Mouse (Mus musculus) ES-E14 (cell line): ENCODE data around the gene Cd4. TPM values are rescaled to one million over a fixed set of nuclear protein-coding genes. Genes with fewer than 3 reads are reported as not detected.

Experiments
- DNase-seq: peaks from one replicate; pipeline ENCODE4 v3.0.0-alpha.2; 2013; ENCODE audit warnings: low read depth, low spot score
- H3K27ac ChIP-seq: 2 replicates; pipeline ENCODE4 v1.5.1; 2012; ENCODE audit warnings: low read depth, mild to moderate bottlenecking, low read length, moderate library complexity, mixed read lengths; ENCODE audit not compliant: poor library complexity, insufficient read depth, severe bottlenecking
- H3K36me3 ChIP-seq: 2 replicates; pipeline ENCODE4 v1.6.1; 2012; ENCODE audit warnings: mild to moderate bottlenecking, low read length, moderate library complexity, mixed read lengths; ENCODE audit not compliant: control insufficient read depth, poor library complexity, insufficient read depth, severe bottlenecking
- H3K4me1 ChIP-seq, 2 experiments: fragments of 150-350 bp in 1 of 2; sonication (generic) in 1 of 2; 2 replicates each; pipeline ENCODE4 v1.6.1; 2012; ENCODE audit warnings: low read length in 2 of 2, mild to moderate bottlenecking in 1 of 2, mixed read lengths in 1 of 2; ENCODE audit not compliant: control insufficient read depth in 2 of 2, insufficient read depth in 2 of 2, poor library complexity in 1 of 2
- H3K4me3 ChIP-seq, 2 experiments: fragments of 150-350 bp in 1 of 2; sonication (generic) in 1 of 2; 2 replicates each; pipeline ENCODE4 v1.5.1; 2012; ENCODE audit warnings: low read length in 2 of 2, low read depth in 1 of 2, mild to moderate bottlenecking in 1 of 2, mixed read lengths in 1 of 2; ENCODE audit not compliant: insufficient read depth in 1 of 2, poor library complexity in 1 of 2, severe bottlenecking in 1 of 2
- H3K9ac ChIP-seq: 2 replicates; pipeline ENCODE4 v1.6.1; 2012; ENCODE audit warnings: low read depth, mild to moderate bottlenecking, low read length, mixed read lengths; ENCODE audit not compliant: poor library complexity, insufficient read depth, severe bottlenecking
- H3K9me3 ChIP-seq: fragments of 150-350 bp; sonication (generic); 2 replicates; pipeline ENCODE4 v1.6.1; 2012; ENCODE audit warnings: low read depth, mild to moderate bottlenecking, low read length; ENCODE audit not compliant: control insufficient read depth, insufficient read depth
- CHD2 ChIP-seq: IDR thresholded peaks from 2 replicates; pipeline ENCODE4 v1.6.1; 2014; ENCODE audit warnings: mild to moderate bottlenecking, low read depth, low read length, inconsistent platforms
- HCFC1 ChIP-seq: IDR thresholded peaks from 2 replicates; pipeline ENCODE4 v1.6.1; 2012; ENCODE audit warnings: low read length, inconsistent platforms, borderline replicate concordance; ENCODE audit not compliant: insufficient read depth
- MAFK ChIP-seq: IDR thresholded peaks from 2 replicates; pipeline ENCODE4 v1.6.1; 2014; ENCODE audit warnings: mild to moderate bottlenecking, low read depth, low read length, inconsistent platforms; ENCODE audit not compliant: insufficient read depth
- ZC3H11A ChIP-seq: IDR thresholded peaks from 2 replicates; pipeline ENCODE4 v1.6.1; 2012; ENCODE audit warnings: low read depth, mild to moderate bottlenecking, inconsistent platforms, low read length, borderline replicate concordance
- ZNF384 ChIP-seq: IDR thresholded peaks from 2 replicates; pipeline ENCODE4 v1.6.1; 2012; ENCODE audit warnings: low read depth, low read length, inconsistent platforms
- in situ Hi-C, 2 experiments: fragments of 600-800 bp; cut with MboI; formaldehyde crosslinking; loops; one replicate each; pipeline ENCODE4 v1.15.1; 2025; ENCODE audit warnings: low sequenced_read_pairs in 2 of 2, inconsistent platforms in 1 of 2; ENCODE audit not compliant: unreplicated experiment in 2 of 2
- total RNA-seq: library from RNA; depleted of rRNA; stranded (reverse); fragments of 300-350 nt; gene quantifications from 2 replicates; pipeline ENCODE4 v1.2.3, GENCODE M21; 2012

The Cd4 gene
- total RNA-seq, 1 experiment: 0.49 TPM

DNA sequence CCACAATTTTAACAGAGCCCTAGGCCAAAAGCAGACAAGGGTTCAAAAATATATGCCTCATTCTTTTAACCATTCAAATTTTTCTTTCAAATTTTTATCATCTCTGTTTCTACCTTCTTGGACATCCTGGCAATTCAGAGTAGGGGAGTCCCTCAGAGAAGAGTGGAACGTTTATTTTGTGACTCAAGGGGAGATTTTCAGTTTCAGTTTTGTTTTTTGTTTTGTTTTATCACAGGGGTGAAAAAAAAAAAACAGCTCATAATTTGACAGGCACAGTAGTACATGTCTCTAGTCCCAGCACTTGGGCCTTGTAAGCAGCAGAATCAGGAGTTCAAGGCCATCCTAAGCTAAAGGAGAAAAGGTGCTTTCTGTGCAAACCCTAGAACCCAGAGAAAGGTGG is 19.7 kb upstream of the Cd4 start:
- H3K27ac ChIP-seq: no peak overlapping the region
- no peak overlapping the region for H3K9ac ChIP-seq
- H3K4me3 ChIP-seq: no peak overlapping the region
- TF ChIP-seq HCFC1 (no peak), ZNF384 (no peak), ZC3H11A (no peak), CHD2 (no peak), MAFK (no peak)
- no peaks in the 10 kb centered on the region for H3K9me3 ChIP-seq
- DNase-seq: no peak
- H3K4me1 ChIP-seq: peaks cover 1 to 21% of the 10 kb centered on the region in 2 experiments; a peak in 2 of 4 replicates
- H3K36me3 ChIP-seq: no peaks in the 10 kb centered on the region
- in situ Hi-C loops: no loop called here

- in situ Hi-C loops: no loop called here
- DNase-seq: no peak
- H3K9me3 ChIP-seq: no peaks in the 10 kb centered on the region
Measured at GRCm38 (mm10) chr6:124904991-124905860, 17.2 kb upstream of the Cd4 start.

GRCm38 (mm10) chr6:124904161-124904981 is 16.4 kb upstream of the Cd4 start:
- H3K27ac ChIP-seq: peak overlapping the region; percentile 89
- H3K9me3 ChIP-seq: no peaks in the 10 kb centered on the region
- H3K9ac ChIP-seq: peak overlapping the region; percentile 75
- TF ChIP-seq MAFK (0 out of 2 replicates have a peak, but pooled peaks have one; percentile 1), ZNF384 (no peak)
- peak overlapping the region; percentile 53 to 66 for H3K4me3 ChIP-seq
- H3K36me3 ChIP-seq: no peaks in the 10 kb centered on the region
- DNase-seq: peak; percentile 72
- H3K4me1 ChIP-seq: peaks cover 1 to 27% of the 10 kb centered on the region in 2 experiments; a peak in 2 of 4 replicates
- in situ Hi-C loops: no loop called here

More at GRCm38 (mm10) chr6:124904991-124905860, 17.2 kb upstream of the Cd4 start:
- Histone ChIP-seq H3K4me3 (peak overlapping the region; percentile 53 to 63), H3K9ac (peak overlapping the region; percentile 75; the same call in 1 of the 2 replicates), H3K27ac (peak overlapping the region; percentile 89), H3K4me1 (peaks cover 1 to 25% of the 10 kb centered on the region in 2 experiments; a peak in 2 of 4 replicates), H3K36me3 (no peaks in the 10 kb centered on the region)
- TF ChIP-seq CHD2 (no peak), ZC3H11A (no peak), MAFK (no peak), HCFC1 (no peak), ZNF384 (no peak)

- peak; percentile 55; the same call in 1 of the 2 replicates for TF ChIP-seq HCFC1
- no peak for TF ChIP-seq ZC3H11A
- 0 out of 2 replicates have a peak, but pooled peaks have one; percentile 6 for TF ChIP-seq MAFK
- 0 out of 2 replicates have a peak, but pooled peaks have one; percentile 51 for TF ChIP-seq CHD2
- no peak for TF ChIP-seq ZNF384
- in situ Hi-C loops: no loop called here
- H3K9ac ChIP-seq: peak overlapping the region; percentile 48
- DNase-seq: peak; percentile 92
- H3K36me3 ChIP-seq: no peaks in the 10 kb centered on the region
- H3K27ac ChIP-seq: peak overlapping the region; percentile 86
- H3K4me1 ChIP-seq: peaks cover 1 to 25% of the 10 kb centered on the region in 2 experiments; a peak in 2 of 4 replicates
- peak overlapping the region; percentile 49 to 66 for H3K4me3 ChIP-seq
- no peaks in the 10 kb centered on the region for H3K9me3 ChIP-seq
Measured at GRCm38 (mm10) chr6:124903580-124904151, 15.6 kb upstream of the Cd4 start.
